Mouse (Mus musculus): ENCODE measurements at regions not wholly inside any gene's neighbourhood (a gene's known extent, or its start where the extent isn't known, plus 50 kb on each side); places are given as distances from the start of the nearest gene placed in this dataset.
"Not testable (repeated sequence)": the region's sequence is repeated elsewhere in the genome, so short reads cannot be mapped to it uniquely, and the experiment has no call there.

DNA sequence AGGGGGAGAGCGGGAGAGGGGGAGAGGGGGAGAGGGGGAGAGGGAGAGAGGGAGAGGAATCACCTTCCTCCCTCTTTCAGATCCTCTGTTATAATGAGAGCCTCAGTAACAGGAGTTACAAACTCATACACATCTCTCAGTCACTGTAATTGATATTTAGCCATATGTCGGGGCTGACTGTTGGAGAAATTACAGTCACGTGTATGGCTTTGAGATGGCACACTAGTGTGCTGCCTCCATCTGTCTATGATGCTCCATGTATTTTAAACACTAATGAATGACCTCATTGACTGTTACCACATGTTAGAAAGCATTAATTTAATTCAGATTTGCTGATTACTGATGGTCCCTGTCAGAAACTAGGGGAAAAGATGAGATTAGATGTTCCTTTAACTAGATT is 102.1 kb upstream of the Wdfy3 start:
- Histone ChIP-seq H3K4me3 (ENCODE audit: low read depth, low read length) (no peak overlapping the region), H3K4me1 (ENCODE audit: insufficient read depth, low read depth, low read length) (no peaks in the 10 kb centered on the region), H3K36me3 (replicated peaks) (no peaks in the 10 kb centered on the region), H3K9me3 (replicated peaks) (peaks cover 15% of the 10 kb centered on the region), H3K27me3 (ENCODE audit: insufficient read depth, low read length) (no peaks in the 10 kb centered on the region)
- TF ChIP-seq CTCF (IDR thresholded peaks at IDR 0.05; ENCODE audit: low read depth, low read length) (no peak), TAL1 (conservative IDR thresholded peaks at IDR 0.05; ENCODE audit: low read depth, low read length) (no peak), GATA1 (IDR thresholded peaks at IDR 0.05; ENCODE audit: borderline replicate concordance, low read length) (no peak), POLR2AphosphoS5 (IDR thresholded peaks at IDR 0.05; ENCODE audit: insufficient replicate concordance, low read depth, low read length) (no peak), GATA2 (IDR thresholded peaks at IDR 0.05; ENCODE audit: borderline replicate concordance, low read depth, low read length) (no peak)
- DNase-seq (ENCODE audit: low spot score) (no peak), ATAC-seq (ENCODE audit: extremely low read depth, insufficient number of reproducible peaks, low FRiP score, poor library complexity, severe bottlenecking) (no peak)

DNA sequence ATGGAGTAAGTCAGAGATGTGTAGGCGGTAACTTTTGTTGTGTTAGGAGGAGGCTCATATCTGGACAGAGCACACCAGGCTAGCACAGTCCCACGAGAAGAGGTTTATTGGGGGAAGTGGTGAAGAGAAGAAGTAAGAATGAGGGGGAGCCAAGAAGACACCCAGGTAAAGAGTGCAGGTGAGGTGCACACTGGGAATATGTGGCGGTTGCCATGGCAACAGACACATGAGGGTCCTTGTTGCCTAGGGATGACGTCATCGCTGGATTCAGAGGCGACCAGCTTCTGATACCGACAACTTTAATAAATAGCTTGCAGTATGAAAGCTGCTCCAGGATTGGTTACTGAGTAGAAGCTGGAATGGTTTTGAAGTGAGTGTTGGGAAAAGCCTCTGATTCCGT is 110.5 kb upstream of the Wdfy3 start:
- Histone ChIP-seq H3K4me1 (ENCODE audit: insufficient read depth, low read depth, low read length) (no peaks in the 10 kb centered on the region), H3K9me3 (replicated peaks) (peaks cover 32% of the 10 kb centered on the region), H3K36me3 (replicated peaks) (no peaks in the 10 kb centered on the region), H3K27me3 (ENCODE audit: insufficient read depth, low read length) (no peaks in the 10 kb centered on the region), H3K4me3 (ENCODE audit: low read depth, low read length) (no peak overlapping the region)
- ATAC-seq (ENCODE audit: extremely low read depth, insufficient number of reproducible peaks, low FRiP score, poor library complexity, severe bottlenecking) = no peak
- no peak for TF ChIP-seq TAL1 (conservative IDR thresholded peaks at IDR 0.05; ENCODE audit: low read depth, low read length)
- no peak for TF ChIP-seq GATA1 (IDR thresholded peaks at IDR 0.05; ENCODE audit: borderline replicate concordance, low read length)
- no peak for TF ChIP-seq POLR2AphosphoS5 (IDR thresholded peaks at IDR 0.05; ENCODE audit: insufficient replicate concordance, low read depth, low read length)
- no peak for TF ChIP-seq GATA2 (IDR thresholded peaks at IDR 0.05; ENCODE audit: borderline replicate concordance, low read depth, low read length)
- TF ChIP-seq CTCF (IDR thresholded peaks at IDR 0.05; ENCODE audit: low read depth, low read length) = no peak
- DNase-seq (ENCODE audit: low spot score) = no peak

DNA sequence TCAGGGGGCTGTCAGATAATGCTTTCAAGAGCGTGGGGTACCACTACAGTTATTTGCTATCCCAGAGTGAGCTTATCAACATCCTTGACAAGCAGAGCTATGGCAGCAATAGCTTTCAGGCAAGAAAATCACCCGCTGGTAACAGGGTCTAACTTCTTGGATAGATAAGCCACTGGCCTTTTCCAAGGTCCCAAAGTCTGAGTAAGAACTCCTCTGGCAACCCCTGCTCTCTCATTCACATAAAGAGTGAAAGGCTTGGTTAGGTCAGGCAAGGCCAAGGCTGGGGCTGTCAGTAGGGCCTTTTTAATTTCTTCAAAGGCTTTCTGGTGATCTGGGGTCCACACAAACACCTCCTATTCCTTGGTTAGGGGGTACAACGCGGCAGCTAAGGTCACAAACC is 119.2 kb upstream of the Wdfy3 start:
- H3K4me3 ChIP-seq (ENCODE audit: low read depth, low read length); ATAC-seq (ENCODE audit: extremely low read depth, insufficient number of reproducible peaks, low FRiP score, poor library complexity, severe bottlenecking); H3K36me3 ChIP-seq (replicated peaks); DNase-seq (ENCODE audit: low spot score); H3K4me1 ChIP-seq (ENCODE audit: insufficient read depth, low read depth, low read length); H3K27me3 ChIP-seq (ENCODE audit: insufficient read depth, low read length); H3K9me3 ChIP-seq (replicated peaks): not testable (repeated sequence)

DNA sequence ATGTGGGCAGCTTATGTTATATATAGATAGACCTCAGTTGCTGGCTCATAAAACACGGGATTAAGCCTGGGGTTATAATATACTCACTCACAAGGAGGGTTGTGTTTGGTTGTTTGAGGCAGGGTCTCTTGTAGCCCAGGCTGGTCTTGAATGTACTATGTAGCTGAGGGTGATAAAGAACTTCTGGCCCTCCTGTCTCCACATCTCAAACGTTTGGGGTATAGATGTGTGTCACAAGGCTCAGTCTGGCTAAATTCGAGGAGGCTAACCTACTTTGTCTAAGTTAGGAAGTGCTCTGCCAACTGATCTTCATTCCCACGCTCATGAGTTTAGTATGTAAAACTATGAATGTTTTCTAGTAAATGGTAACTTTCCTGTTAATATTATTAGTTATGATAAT is 136.7 kb upstream of the Wdfy3 start:
- no peak for TF ChIP-seq GATA2 (IDR thresholded peaks at IDR 0.05; ENCODE audit: borderline replicate concordance, low read depth, low read length)
- no peak for TF ChIP-seq POLR2AphosphoS5 (IDR thresholded peaks at IDR 0.05; ENCODE audit: insufficient replicate concordance, low read depth, low read length)
- no peak for TF ChIP-seq GATA1 (IDR thresholded peaks at IDR 0.05; ENCODE audit: borderline replicate concordance, low read length)
- TF ChIP-seq CTCF (IDR thresholded peaks at IDR 0.05; ENCODE audit: low read depth, low read length) = no peak
- H3K36me3 ChIP-seq (replicated peaks) = no peaks in the 10 kb centered on the region
- no peak overlapping the region for H3K4me3 ChIP-seq (ENCODE audit: low read depth, low read length)
- H3K27me3 ChIP-seq (ENCODE audit: insufficient read depth, low read length) = no peaks in the 10 kb centered on the region
- no peaks in the 10 kb centered on the region for H3K4me1 ChIP-seq (ENCODE audit: insufficient read depth, low read depth, low read length)
- DNase-seq (ENCODE audit: low spot score) = no peak
- H3K9me3 ChIP-seq (replicated peaks) = peaks cover 45% of the 10 kb centered on the region
- ATAC-seq (ENCODE audit: extremely low read depth, insufficient number of reproducible peaks, low FRiP score, poor library complexity, severe bottlenecking) = no peak

DNA sequence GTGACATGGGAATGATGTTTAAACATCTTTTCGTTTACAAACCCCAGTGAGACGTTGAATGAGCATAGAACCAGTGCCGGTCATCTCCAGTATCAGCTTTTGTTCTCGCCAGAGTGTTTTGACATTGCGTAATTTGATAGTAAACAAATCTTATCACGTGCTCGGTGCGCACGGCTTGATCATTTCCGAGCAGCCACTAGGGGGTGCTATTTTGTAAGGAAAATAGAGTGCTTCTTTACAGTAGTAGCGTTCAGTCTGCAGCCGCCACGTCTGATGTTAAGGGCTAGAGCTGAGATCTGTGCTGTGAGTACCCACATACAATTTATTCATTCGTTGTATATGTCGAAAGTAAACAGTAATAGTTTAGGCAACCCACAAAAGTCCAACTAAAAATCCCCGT is 137.2 kb upstream of the Wdfy3 start:
- Histone ChIP-seq H3K27me3 (ENCODE audit: insufficient read depth, low read length) (no peaks in the 10 kb centered on the region), H3K9me3 (replicated peaks) (peaks cover 45% of the 10 kb centered on the region), H3K36me3 (replicated peaks) (no peaks in the 10 kb centered on the region), H3K4me1 (ENCODE audit: insufficient read depth, low read depth, low read length) (no peaks in the 10 kb centered on the region), H3K4me3 (ENCODE audit: low read depth, low read length) (no peak overlapping the region)
- no peak for ATAC-seq (ENCODE audit: extremely low read depth, insufficient number of reproducible peaks, low FRiP score, poor library complexity, severe bottlenecking)
- no peak for TF ChIP-seq CTCF (IDR thresholded peaks at IDR 0.05; ENCODE audit: low read depth, low read length)
- TF ChIP-seq TAL1 (conservative IDR thresholded peaks at IDR 0.05; ENCODE audit: low read depth, low read length) = no peak
- no peak for TF ChIP-seq POLR2AphosphoS5 (IDR thresholded peaks at IDR 0.05; ENCODE audit: insufficient replicate concordance, low read depth, low read length)
- no peak for TF ChIP-seq GATA2 (IDR thresholded peaks at IDR 0.05; ENCODE audit: borderline replicate concordance, low read depth, low read length)
- no peak for TF ChIP-seq GATA1 (IDR thresholded peaks at IDR 0.05; ENCODE audit: borderline replicate concordance, low read length)
- no peak for DNase-seq (ENCODE audit: low spot score)

DNA sequence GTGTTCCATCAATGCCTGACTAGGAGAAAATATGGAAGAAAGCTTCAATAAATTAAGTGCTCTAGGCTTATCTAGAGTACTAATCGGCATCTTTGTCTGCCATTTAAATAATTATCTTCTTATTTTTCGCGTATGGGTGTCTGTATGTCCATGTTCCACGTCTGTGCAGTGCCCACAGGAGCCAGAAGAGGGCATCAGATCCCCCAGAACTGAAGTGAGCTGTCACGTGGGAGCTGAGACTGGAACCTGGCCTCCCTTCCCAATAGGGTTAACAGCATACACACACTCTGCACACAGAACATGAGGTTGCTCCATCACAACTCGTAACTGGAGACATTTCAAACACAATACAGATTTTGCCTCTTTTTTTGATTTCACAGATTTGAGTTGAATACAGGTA is 143.4 kb upstream of the Wdfy3 start:
- Histone ChIP-seq H3K36me3 (replicated peaks) (no peaks in the 10 kb centered on the region), H3K4me1 (ENCODE audit: insufficient read depth, low read depth, low read length) (no peaks in the 10 kb centered on the region), H3K9me3 (replicated peaks) (peaks cover 45% of the 10 kb centered on the region), H3K4me3 (ENCODE audit: low read depth, low read length) (no peak overlapping the region), H3K27me3 (ENCODE audit: insufficient read depth, low read length) (no peaks in the 10 kb centered on the region)
- TF ChIP-seq GATA1 (IDR thresholded peaks at IDR 0.05; ENCODE audit: borderline replicate concordance, low read length) = no peak
- no peak for TF ChIP-seq TAL1 (conservative IDR thresholded peaks at IDR 0.05; ENCODE audit: low read depth, low read length)
- TF ChIP-seq GATA2 (IDR thresholded peaks at IDR 0.05; ENCODE audit: borderline replicate concordance, low read depth, low read length) = no peak
- TF ChIP-seq POLR2AphosphoS5 (IDR thresholded peaks at IDR 0.05; ENCODE audit: insufficient replicate concordance, low read depth, low read length) = no peak
- no peak for TF ChIP-seq CTCF (IDR thresholded peaks at IDR 0.05; ENCODE audit: low read depth, low read length)
- DNase-seq (ENCODE audit: low spot score) = no peak
- no peak for ATAC-seq (ENCODE audit: extremely low read depth, insufficient number of reproducible peaks, low FRiP score, poor library complexity, severe bottlenecking)

DNA sequence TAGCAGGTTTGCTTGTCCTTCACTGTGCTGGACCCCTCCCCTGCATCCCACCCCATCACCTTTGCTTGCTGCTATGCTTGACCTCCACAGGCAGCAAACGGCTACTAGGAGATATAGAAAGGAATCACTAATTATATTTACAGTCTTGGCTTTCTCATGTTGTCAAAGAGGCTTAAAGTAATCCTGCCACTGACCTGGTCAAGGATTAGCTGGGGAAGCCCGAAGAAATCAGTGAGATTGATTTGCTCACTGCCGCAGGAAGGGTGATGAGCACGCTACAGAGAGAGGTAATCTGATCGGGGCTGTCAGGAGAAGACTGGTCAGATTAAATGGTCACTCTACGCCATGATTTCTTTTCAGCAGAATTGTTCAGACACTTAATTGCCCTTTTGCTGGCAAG is 157.4 kb upstream of the Wdfy3 start:
- Histone ChIP-seq H3K27me3 (ENCODE audit: insufficient read depth, low read length) (no peaks in the 10 kb centered on the region), H3K4me1 (ENCODE audit: insufficient read depth, low read depth, low read length) (no peaks in the 10 kb centered on the region), H3K9me3 (replicated peaks) (peaks cover 38% of the 10 kb centered on the region), H3K4me3 (ENCODE audit: low read depth, low read length) (no peak overlapping the region), H3K36me3 (replicated peaks) (no peaks in the 10 kb centered on the region)
- ATAC-seq (ENCODE audit: extremely low read depth, insufficient number of reproducible peaks, low FRiP score, poor library complexity, severe bottlenecking) (no peak), DNase-seq (ENCODE audit: low spot score) (no peak)
- TF ChIP-seq CTCF (IDR thresholded peaks at IDR 0.05; ENCODE audit: low read depth, low read length) = no peak
- TF ChIP-seq TAL1 (conservative IDR thresholded peaks at IDR 0.05; ENCODE audit: low read depth, low read length) = no peak

Measured in G1E (cell line).